8 mouse cellular contexts compared by ENCODE assay signal in genomic region chr4:44600875-44601274, GRCm38 (mm10).
DNase-seq lines count a peak whose midpoint lies in the region; ATAC-seq and TF ChIP-seq lines count a peak whose summit lies in the region.

No protein-coding gene starts in this region.

- DNase-seq in heart, postnatal 10 days, result peak; percentile 9 to 13
- peak; percentile 73 for DNase-seq in brain, adult 2 months (ENCODE audit: low read depth, low spot score)
- peak; percentile 50 to 60 for DNase-seq in frontal cortex, postnatal 36 days (ENCODE audit: low spot score in 2 of 2)
- DNase-seq in left cerebral cortex, postnatal 36 days (ENCODE audit: low spot score in 2 of 2), result peak; percentile 25 to 44
- DNase-seq in spleen, postnatal 14 days (ENCODE audit: low spot score in 2 of 2), result no peak
- no peak for DNase-seq in thymus, adult 2 months
- DNase-seq in gastrocnemius, postnatal 25 days, result no peak

- no peak overlapping the region for H3K9ac ChIP-seq in heart, embryonic 12.5 days

- H3K27me3 ChIP-seq in heart, embryonic 12.5 days (replicated peaks), result peaks cover 9% of the 10 kb centered on the region; the same call in 1 of the 2 replicates
- no peaks in the 10 kb centered on the region for H3K27me3 ChIP-seq in thymus, adult 2 months (ENCODE audit: control insufficient read depth, insufficient read depth, low read length)

- H3K27ac ChIP-seq in heart, embryonic 12.5 days (ENCODE audit: poor library complexity, severe bottlenecking), result no peak overlapping the region
- no peak overlapping the region for H3K27ac ChIP-seq in thymus, adult 2 months (ENCODE audit: control insufficient read depth, insufficient read depth, low read length)

- H3K4me1 ChIP-seq in heart, embryonic 12.5 days (replicated peaks), result peaks cover 16% of the 10 kb centered on the region
- no peaks in the 10 kb centered on the region for H3K4me1 ChIP-seq in thymus, adult 2 months (replicated peaks; ENCODE audit: control insufficient read depth, insufficient read depth, low read length)

- H3K36me3 ChIP-seq in heart, embryonic 12.5 days, result no peaks in the 10 kb centered on the region
- no peaks in the 10 kb centered on the region for H3K36me3 ChIP-seq in thymus, adult 2 months (ENCODE audit: control insufficient read depth, insufficient read depth, low read length)

- no peaks in the 10 kb centered on the region for H3K9me3 ChIP-seq in heart, embryonic 12.5 days (replicated peaks)

- WGBS in heart, embryonic 12.5 days, result 56% methylated on average over 5 of the region's 5 CpGs
- 69% methylated on average over 5 of the region's 5 CpGs for WGBS in thymus, adult 2 months

- intact Hi-C loops in heart, postnatal 10 days (cut with DNase I), result no loop called here
- intact Hi-C loops in left cerebral cortex, postnatal 36 days (cut with DNase I), result no loop called here

- no peak overlapping the region for H3K4me3 ChIP-seq in heart, embryonic 12.5 days
- H3K4me3 ChIP-seq in thymus, adult 2 months (ENCODE audit: control insufficient read depth, insufficient read depth, low read length), result no peak overlapping the region

- TF ChIP-seq POLR2A in thymus, adult 2 months (IDR thresholded peaks at IDR 0.05; ENCODE audit: control insufficient read depth, extremely low read depth, insufficient read depth, low read length, poor library complexity), result no peak

- TF ChIP-seq CTCF in thymus, adult 2 months (IDR thresholded peaks at IDR 0.05; ENCODE audit: borderline replicate concordance, control insufficient read depth, extremely low read depth, insufficient read depth, low read length, poor library complexity), result no peak

- no peak overlapping the region for H3K4me2 ChIP-seq in heart, embryonic 12.5 days

- no peak for ATAC-seq in heart, embryonic 12.5 days (ENCODE audit: insufficient number of reproducible peaks, low FRiP score)

Comparison
In these comparisons a context has a peak if more than half of its experiments do, and no peak if none do; other contexts are left out.
1. DNase-seq: peak in heart, postnatal 10 days (2 of 2), brain, adult 2 months (single experiment), frontal cortex, postnatal 36 days (2 of 2) and left cerebral cortex, postnatal 36 days (2 of 2); none in spleen, postnatal 14 days (0 of 2), thymus, adult 2 months (single experiment) and gastrocnemius, postnatal 25 days (single experiment).